Mouse (Mus musculus): ENCODE measurements around the gene Prmt7.

Gene Prmt7

DNA sequence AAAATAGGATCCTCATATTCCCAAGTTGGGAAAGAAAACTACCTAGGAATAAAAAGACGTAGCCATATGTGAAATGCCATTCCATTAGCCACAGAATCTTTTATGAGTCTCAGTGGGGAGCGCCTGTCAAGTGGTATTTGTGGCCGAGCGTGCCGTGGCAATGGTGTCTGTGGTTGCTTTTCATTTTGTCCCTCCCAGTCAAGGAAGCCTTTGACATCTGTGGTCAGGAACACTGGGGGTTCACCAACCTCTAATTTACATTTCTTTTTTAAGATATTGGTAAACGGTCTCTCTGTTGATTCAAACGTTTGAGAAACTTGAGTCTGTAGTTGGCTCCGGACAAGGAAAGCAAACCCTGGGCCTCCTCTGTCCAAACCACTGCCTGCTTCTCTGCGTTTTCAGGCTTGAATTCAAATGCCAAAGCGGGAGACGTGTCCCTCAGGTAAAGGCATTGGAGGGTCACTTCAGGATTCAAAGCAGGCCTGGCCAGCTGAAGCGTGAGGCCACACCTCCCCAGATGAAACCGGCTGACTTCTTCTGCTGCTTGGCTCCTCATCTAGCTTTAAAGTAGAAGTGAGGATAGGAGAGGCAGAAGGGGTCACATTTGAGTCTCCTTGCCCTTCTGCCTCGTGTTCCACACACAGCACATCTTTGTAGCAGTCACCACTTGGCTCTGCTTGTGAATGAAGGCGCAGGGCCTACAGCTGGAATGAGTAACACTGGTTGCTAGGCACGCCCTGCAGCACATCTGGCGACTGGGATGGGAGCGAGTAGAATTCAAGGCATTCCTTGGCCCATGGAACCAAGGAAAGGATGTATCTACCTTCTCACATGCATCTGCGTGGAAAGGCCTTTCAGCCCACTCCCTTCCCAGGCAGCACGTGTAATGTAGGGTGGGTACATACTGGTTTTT, 82.0 kb downstream of the Prmt7 start:
- DNase-seq = no peak

DNA sequence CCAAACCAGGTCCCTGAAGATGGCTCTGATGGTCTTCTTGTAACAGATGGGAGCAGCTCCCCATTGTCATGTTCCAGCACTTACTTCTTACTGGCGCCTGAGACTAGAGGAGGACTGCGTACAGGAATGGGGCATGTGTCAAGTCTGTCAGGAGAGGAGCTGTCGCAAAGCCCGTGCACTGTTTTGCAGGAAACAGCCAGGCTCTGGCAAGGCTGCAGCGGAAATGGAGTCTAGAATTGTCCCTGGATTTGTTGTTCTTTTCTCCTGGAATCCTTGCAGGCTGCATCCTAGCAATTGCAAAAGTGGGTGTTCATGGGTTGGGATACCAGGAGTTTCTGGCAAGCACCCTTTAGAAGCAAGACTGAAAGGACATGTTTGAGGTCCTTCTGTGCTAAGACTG, 87.5 kb downstream of the Prmt7 start:
- DNase-seq = no peak

DNA sequence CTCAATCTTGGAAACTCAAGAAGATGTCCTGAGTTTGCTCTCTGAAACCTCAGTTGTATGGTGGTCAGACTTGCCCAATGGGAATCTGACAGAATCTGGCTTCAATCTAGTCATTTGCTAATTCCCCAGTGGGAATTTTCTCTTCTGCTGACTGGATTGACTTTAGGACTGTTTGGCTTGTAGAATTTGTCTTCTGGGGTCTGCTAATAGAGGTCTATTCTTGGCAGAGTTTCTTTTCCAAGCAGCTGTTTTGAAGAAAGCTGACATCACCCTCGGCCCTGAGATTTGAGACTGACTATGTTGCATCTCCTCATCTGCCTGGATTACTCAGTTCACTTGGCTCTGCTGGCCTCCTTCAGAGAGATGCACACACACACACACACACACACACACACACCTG, 88.1 kb downstream of the Prmt7 start:
- DNase-seq = no peak

DNA sequence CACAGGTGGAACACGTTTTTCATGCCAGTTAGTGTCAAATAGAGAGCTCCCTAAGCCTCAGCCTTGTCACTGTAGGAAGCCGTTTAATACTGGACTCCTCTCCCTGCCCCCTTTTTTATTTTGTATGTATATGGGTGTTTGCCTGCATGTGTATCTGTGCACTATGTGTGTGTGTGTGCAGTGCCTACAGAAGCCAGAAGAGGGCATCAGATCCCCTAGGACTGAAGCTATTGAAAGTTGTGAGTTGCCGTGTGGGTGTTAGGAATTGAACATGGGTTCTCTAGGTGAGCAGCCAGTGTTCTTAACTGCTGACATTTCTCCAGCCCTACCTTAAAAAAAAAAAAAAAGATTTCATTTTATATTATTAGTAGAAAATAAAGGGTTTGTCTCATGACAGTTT, 89.0 kb downstream of the Prmt7 start:
- DNase-seq = no peak

DNA sequence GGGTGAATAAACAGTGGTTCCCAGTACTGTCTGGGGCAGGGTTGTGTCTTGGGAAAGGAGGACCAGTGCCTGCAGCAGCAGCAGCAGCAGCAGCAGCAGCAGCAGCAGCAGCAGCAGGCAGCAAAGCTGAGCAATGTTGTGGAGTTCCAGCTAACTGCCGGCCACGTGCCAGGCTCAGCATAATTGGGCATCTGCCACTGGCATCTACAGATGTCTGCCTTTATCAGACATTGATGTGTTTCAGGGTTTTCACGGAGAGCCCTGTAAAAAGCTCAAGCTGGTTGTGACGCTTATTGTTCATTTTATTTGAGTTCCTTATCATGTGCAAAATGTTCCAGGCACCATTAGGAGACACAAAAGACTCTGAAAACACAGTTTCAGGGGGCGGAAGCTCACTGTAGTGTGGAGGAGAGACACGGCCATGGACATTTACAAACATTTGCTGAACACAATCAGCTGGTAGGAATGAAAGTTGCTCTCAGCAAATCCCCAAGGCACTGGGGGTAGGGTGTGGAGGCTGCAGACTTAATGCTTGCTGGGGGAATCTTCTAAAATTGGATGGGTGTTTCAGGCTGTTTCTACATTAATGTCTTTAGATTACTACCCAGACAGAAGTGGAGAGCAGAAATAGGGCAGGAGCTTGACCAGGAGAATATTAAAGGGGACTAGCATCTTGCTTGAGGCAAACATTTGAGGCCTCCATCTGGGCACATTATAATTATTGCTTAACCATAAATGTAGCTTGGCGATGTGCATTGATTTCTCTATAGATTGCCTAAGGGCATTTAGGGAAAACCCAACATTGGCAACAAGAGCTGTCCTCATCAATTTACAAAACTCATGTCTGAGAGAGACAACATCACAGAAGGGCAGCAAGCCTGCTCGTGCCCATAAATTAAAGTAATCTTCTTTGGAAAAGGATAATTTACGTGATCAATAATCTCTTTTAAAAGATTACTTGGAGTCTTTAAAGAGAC, 90.3 kb downstream of the Prmt7 start:
- no peak for DNase-seq

All from embryo, embryonic 11 days (tissue).